Mouse (Mus musculus) kidney, postnatal 14 days (tissue): ENCODE measurements around the gene Fga.
A peak's percentile ranks its signal among the peaks of the same experiment; 100 is the strongest.

ENCODE experiments used
- DNase-seq: peaks from one replicate; pipeline ENCODE4 v3.0.0; 2022; ENCODE audit warnings: mixed read lengths

Fga gene

GRCm38 (mm10) chr3:83030331-83030730 is 4.5 kb downstream of the Fga start:
- no peak for DNase-seq

GRCm38 (mm10) chr3:83032746-83033308 is 7.0 kb downstream of the Fga start:
- no peak for DNase-seq

GRCm38 (mm10) chr3:83033801-83034200 is 7.9 kb downstream of the Fga start:
- DNase-seq, result no peak

- DNase-seq, result no peak
Observed at GRCm38 (mm10) chr3:83038865-83039264, 13.0 kb downstream of the Fga start.

- no peak for DNase-seq
Observed at GRCm38 (mm10) chr3:83039666-83040065, 13.8 kb downstream of the Fga start.

GRCm38 (mm10) chr3:83042451-83042850 is 16.6 kb downstream of the Fga start:
- DNase-seq, result no peak

GRCm38 (mm10) chr3:83046649-83047048 is 20.8 kb downstream of the Fga start:
- DNase-seq, result no peak

GRCm38 (mm10) chr3:83049680-83050079 is 23.8 kb downstream of the Fga start, which contains the start of gene Fgb:
Fgb (minus strand) TSS chr3:83049863.
- DNase-seq, result no peak

- no peak for DNase-seq
Observed at GRCm38 (mm10) chr3:83050661-83051060, 24.8 kb downstream of the Fga start.

- no peak for DNase-seq
Observed at GRCm38 (mm10) chr3:83052102-83052501, 26.2 kb downstream of the Fga start.

- no peak for DNase-seq
Observed at GRCm38 (mm10) chr3:83053126-83053525, 27.2 kb downstream of the Fga start.

- peak; percentile 48 for DNase-seq
Observed at GRCm38 (mm10) chr3:83053758-83054157, 27.9 kb downstream of the Fga start.

GRCm38 (mm10) chr3:83054759-83055158 is 28.9 kb downstream of the Fga start:
- no peak for DNase-seq

- peak; percentile 98 for DNase-seq
Observed at GRCm38 (mm10) chr3:83055281-83056038, 29.6 kb downstream of the Fga start, which contains the start of gene Plrg1. Plrg1 (plus strand) TSS chr3:83055522.

GRCm38 (mm10) chr3:83057046-83057445 is 31.2 kb downstream of the Fga start:
- DNase-seq, result no peak

GRCm38 (mm10) chr3:83067920-83068319 is 42.0 kb downstream of the Fga start:
- DNase-seq, result no peak

GRCm38 (mm10) chr3:83068869-83069268 is 43.0 kb downstream of the Fga start:
- no peak for DNase-seq

- DNase-seq, result no peak
Observed at GRCm38 (mm10) chr3:83070231-83070630, 44.4 kb downstream of the Fga start.

- no peak for DNase-seq
Observed at GRCm38 (mm10) chr3:83076563-83076962, 50.7 kb downstream of the Fga start.

- peak; percentile 62 for DNase-seq
Observed at GRCm38 (mm10) chr3:83080567-83081055, 54.7 kb downstream of the Fga start.
